Mouse (Mus musculus): ENCODE results near the gene Gtf2h1. TPM values are rescaled to one million over a fixed set of nuclear protein-coding genes. Genes with fewer than 3 reads are reported as not detected.

Gene Gtf2h1
- total and polyA plus RNA-seq, 2 experiments from 2014 or later = 26.5 to 36.2 TPM

DNA sequence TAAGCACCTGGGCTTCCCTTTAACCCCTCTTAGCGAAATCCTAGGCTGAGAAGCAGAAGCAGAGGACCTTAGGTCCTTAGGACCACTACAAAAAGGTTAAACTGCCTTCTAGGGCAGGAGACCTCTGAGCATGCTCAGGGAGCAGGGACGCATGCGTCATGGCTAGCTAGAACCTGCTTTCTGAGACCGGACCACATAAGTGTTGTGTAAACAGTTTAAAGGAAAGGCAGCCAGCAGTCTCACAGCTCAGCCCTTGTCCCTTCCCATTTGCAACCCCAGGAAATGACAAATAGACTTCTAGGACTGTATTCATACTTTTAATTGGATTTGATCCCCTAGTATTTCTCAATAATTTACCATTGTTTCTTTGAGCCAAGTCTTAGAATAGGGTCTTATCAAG lies 44.4 kb downstream of the Gtf2h1 start:
- Histone ChIP-seq H3K9ac (replicated peaks; ENCODE audit: low read length) (no peak overlapping the region), H3K36me3 (ENCODE audit: insufficient read depth, low read length) (no peaks in the 10 kb centered on the region), H3K9me3 (ENCODE audit: low read length) (no peaks in the 10 kb centered on the region), H3K4me1 (ENCODE audit: insufficient read depth, low read length) (peaks cover 17% of the 10 kb centered on the region), H3K27ac (no peak overlapping the region), H3K4me2 (ENCODE audit: low read depth, low read length) (no peak overlapping the region), H3K27me3 (ENCODE audit: insufficient read depth, low read length) (no peaks in the 10 kb centered on the region), H3K4me3 (ENCODE audit: low read length) (no peak overlapping the region)
- no peak for TF ChIP-seq CTCF (IDR thresholded peaks at IDR 0.05; ENCODE audit: low read depth)
- DNase-seq (ENCODE audit: low spot score) (no peak), ATAC-seq (no peak)
- WGBS = 49% methylated on average over 4 of the region's 4 CpGs

DNA sequence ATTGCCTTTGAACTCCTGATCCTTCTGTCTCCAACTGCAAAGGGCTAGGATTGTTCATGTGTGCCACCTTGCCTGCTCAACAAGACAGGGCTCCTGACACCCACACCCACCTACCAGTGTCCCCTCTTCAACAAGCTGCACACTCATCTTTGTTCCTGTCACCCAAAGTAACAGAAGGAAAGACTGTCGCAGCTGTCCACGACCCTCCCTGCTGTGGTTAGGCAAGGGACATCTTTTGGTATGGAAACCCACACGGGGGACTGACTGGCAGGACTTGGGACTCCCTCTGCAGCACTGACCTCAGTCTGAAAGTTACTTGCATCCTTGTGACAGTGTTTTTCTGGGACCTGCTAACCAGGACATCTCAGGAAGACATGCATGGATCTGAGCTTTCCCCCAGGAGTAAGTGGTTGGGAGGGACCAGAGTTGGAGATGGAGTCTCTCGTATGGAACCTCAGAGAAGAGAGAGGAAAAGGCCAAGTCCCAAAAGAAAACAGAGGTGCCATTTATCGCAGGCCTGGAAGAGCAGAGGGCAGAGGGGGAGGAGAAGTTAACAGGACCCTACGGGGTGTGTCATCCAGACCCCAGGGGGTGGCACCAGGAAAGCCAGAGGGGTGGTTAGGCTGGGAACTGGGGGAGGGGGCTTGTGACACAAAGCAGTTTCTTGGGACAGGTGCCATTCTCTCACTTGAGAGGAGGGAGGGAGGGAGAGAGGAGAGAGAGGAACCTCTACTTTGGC lies 45.1 kb downstream of the Gtf2h1 start, which contains the start of gene Ldha:
Gene Ldha (plus strand): TSS at position 689 of the 739 bp plus-strand sequence.
- Histone ChIP-seq H3K4me1 (ENCODE audit: insufficient read depth, low read length) (peaks cover 18% of the 10 kb centered on the region), H3K4me3 (ENCODE audit: low read length) (no peak within 1 kb of the TSS), H3K36me3 (ENCODE audit: insufficient read depth, low read length) (no peaks in the 10 kb centered on the region), H3K9me3 (ENCODE audit: low read length) (no peaks in the 10 kb centered on the region), H3K9ac (replicated peaks; ENCODE audit: low read length) (no peak within 1 kb of the TSS), H3K27ac (no peak within 1 kb of the TSS), H3K27me3 (ENCODE audit: insufficient read depth, low read length) (no peaks in the 10 kb centered on the region), H3K4me2 (ENCODE audit: low read depth, low read length) (no peak within 1 kb of the TSS)
- ATAC-seq = no peak
- no peak for TF ChIP-seq CTCF (IDR thresholded peaks at IDR 0.05; ENCODE audit: low read depth)
- WGBS = 31% methylated on average over 6 of the region's 6 CpGs
- DNase-seq (ENCODE audit: low spot score) = no peak

DNA sequence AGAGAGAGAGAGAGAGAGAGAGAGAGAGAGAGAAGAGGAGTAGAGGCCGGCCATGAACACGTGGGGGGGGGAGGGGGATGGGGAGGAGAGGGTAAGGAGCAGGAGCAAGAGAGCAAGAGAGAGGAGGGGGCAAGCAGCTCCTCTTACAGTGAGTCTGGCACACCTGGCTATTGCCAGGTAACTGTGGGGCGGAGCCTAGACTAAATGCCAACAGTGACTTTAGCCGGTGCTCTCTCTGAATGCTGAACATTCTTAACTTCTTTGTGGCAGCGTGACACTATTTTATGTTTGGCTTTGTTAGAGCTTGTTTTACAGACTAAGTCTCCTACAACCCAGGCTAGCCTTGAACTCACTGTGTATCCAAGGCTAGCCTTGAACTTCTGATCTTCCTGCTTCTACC lies 46.4 kb downstream of the Gtf2h1 start:
- ATAC-seq (no peak), DNase-seq (ENCODE audit: low spot score) (no peak)
- Histone ChIP-seq H3K9me3 (ENCODE audit: low read length) (no peaks in the 10 kb centered on the region), H3K27ac (no peak overlapping the region), H3K4me2 (ENCODE audit: low read depth, low read length) (no peak overlapping the region), H3K4me1 (ENCODE audit: insufficient read depth, low read length) (peaks cover 24% of the 10 kb centered on the region), H3K9ac (replicated peaks; ENCODE audit: low read length) (no peak overlapping the region), H3K27me3 (ENCODE audit: insufficient read depth, low read length) (no peaks in the 10 kb centered on the region), H3K36me3 (ENCODE audit: insufficient read depth, low read length) (no peaks in the 10 kb centered on the region), H3K4me3 (ENCODE audit: low read length) (no peak overlapping the region)
- WGBS = 42% methylated on average over 5 of the region's 5 CpGs
- TF ChIP-seq CTCF (IDR thresholded peaks at IDR 0.05; ENCODE audit: low read depth) = no peak

DNA sequence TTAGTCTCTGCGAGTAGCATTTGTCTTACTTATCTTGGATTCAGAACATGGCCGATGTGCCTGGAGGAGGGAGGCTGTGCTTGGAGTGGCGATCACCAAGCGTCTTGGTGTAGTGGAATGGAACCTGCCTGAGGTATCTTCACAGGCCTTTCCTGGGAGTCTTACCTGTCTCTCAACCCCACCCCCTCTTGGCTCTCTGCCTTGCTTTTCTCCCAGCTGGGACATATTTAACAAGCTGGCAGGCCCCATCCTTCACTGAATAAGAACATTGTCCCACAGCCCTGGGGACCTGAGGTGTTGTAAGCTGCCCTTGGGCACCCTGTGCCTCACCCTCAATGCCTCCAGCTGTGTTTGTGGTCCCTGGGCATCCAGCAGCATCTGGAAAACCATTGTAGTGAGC lies 47.7 kb downstream of the Gtf2h1 start:
- Histone ChIP-seq H3K9ac (replicated peaks; ENCODE audit: low read length) (no peak overlapping the region), H3K4me3 (ENCODE audit: low read length) (no peak overlapping the region), H3K36me3 (ENCODE audit: insufficient read depth, low read length) (peaks cover 4% of the 10 kb centered on the region; the same call in 1 of the 2 replicates), H3K27ac (no peak overlapping the region), H3K4me2 (ENCODE audit: low read depth, low read length) (no peak overlapping the region), H3K4me1 (ENCODE audit: insufficient read depth, low read length) (peaks cover 21% of the 10 kb centered on the region), H3K27me3 (ENCODE audit: insufficient read depth, low read length) (no peaks in the 10 kb centered on the region), H3K9me3 (ENCODE audit: low read length) (no peaks in the 10 kb centered on the region)
- 90% methylated on average over 4 of the region's 4 CpGs for WGBS
- DNase-seq (ENCODE audit: low spot score) (no peak), ATAC-seq (no peak)
- no peak for TF ChIP-seq CTCF (IDR thresholded peaks at IDR 0.05; ENCODE audit: low read depth)

DNA sequence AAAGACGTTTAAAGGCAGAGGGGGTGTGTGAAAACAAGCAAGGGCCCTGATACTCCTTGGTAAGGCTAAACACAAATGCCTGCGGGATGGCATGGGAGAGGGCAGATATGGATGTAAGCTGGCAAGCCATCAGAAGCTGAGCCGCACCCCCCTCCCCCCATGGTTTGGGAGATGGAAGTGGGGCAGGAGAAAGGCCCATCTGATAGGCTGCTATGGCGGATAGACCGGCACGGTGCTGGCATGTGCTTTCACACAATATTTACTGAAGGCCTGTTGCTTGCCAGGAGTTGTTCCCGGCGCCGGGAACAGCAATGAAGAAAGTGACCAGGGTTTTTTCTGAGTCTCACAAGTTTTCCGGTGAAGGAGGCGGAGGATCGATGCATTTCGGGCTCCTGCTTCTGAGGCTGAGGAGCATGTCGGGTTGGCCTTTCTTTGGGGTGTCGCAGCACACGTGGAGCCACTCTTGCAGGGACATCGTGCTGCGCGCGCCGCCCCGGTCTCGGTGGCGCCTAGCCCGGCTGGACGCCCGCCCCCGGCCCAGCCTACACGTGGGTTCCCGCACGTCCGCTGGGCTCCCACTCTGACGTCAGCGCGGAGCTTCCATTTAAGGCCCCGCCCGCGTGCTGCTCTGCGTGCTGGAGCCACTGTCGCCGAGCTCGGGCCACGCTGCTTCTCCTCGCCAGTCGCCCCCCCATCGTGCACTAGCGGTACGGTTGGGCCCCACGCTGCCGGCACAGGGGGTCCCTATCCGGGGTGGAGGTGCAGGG lies 49.5 kb downstream of the Gtf2h1 start:
- no peaks in the 10 kb centered on the region for H3K9me3 ChIP-seq (ENCODE audit: low read length)
- peak overlapping the region; percentile 94 for H3K4me2 ChIP-seq (ENCODE audit: low read depth, low read length)
- peak; percentile 89 for ATAC-seq
- TF ChIP-seq CTCF (IDR thresholded peaks at IDR 0.05; ENCODE audit: low read depth) = no peak
- no peaks in the 10 kb centered on the region for H3K27me3 ChIP-seq (ENCODE audit: insufficient read depth, low read length)
- peak overlapping the region; percentile 92 for H3K9ac ChIP-seq (replicated peaks; ENCODE audit: low read length)
- H3K4me3 ChIP-seq (ENCODE audit: low read length) = peak overlapping the region; percentile 82
- peaks cover 18% of the 10 kb centered on the region for H3K36me3 ChIP-seq (ENCODE audit: insufficient read depth, low read length)
- H3K27ac ChIP-seq = peak overlapping the region; percentile 86
- peaks cover 12% of the 10 kb centered on the region; the same call in 1 of the 2 replicates for H3K4me1 ChIP-seq (ENCODE audit: insufficient read depth, low read length)
- under 1% methylated on average over 51 of the region's 51 CpGs for WGBS
- peak; percentile 96 for DNase-seq (ENCODE audit: low spot score)

DNA sequence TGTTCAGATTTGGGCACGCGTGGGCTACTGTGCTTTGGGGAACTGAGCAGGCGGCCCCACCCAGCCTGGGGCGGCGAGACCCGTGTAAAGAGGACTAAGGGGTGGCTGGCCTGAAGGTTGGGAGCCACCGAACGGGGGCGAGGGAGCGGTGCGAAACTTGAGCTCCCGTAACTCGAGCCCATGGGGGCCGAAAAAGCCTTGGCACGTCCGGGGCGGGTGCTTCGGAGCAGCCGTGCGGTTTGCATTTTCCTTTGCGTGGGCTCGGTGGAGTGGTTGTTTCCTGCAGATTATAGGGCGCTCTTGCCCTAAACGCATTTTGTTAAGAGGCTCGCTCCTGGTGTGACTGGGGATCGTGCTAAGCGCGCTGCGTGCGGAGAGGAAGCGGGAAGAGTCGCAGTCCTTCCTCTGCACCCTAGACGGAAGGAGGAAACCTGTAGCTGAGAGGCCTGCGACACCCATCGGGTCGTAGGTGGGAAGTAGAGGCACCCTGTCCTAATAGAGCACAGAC lies 50.1 kb downstream of the Gtf2h1 start:
- peak overlapping the region; percentile 82 for H3K4me3 ChIP-seq (ENCODE audit: low read length)

More for the DNA sequence above, 50.1 kb downstream of the Gtf2h1 start:
- DNase-seq (ENCODE audit: low spot score) = peak; percentile 39
- peak; percentile 0; the same call in 1 of the 2 replicates for ATAC-seq
- Histone ChIP-seq H3K27ac (peak overlapping the region; percentile 86), H3K9ac (replicated peaks; ENCODE audit: low read length) (peak overlapping the region; percentile 92), H3K36me3 (ENCODE audit: insufficient read depth, low read length) (peaks cover 22% of the 10 kb centered on the region), H3K27me3 (ENCODE audit: insufficient read depth, low read length) (no peaks in the 10 kb centered on the region), H3K4me1 (ENCODE audit: insufficient read depth, low read length) (peaks cover 12% of the 10 kb centered on the region; the same call in 1 of the 2 replicates), H3K9me3 (ENCODE audit: low read length) (no peaks in the 10 kb centered on the region), H3K4me2 (ENCODE audit: low read depth, low read length) (peak overlapping the region; percentile 94)
- 2% methylated on average over 36 of the region's 36 CpGs for WGBS
- no peak; the same call in 1 of the 2 replicates for TF ChIP-seq CTCF (IDR thresholded peaks at IDR 0.05; ENCODE audit: low read depth)

All from hindbrain, postnatal 0 days (tissue).